Mouse (Mus musculus): ENCODE results near the gene Gbp10.
"Not testable (repeated sequence)": the region's sequence is repeated elsewhere in the genome, so short reads cannot be mapped to it uniquely, and the experiment has no call there.

The Gbp10 gene

GRCm38 (mm10) chr5:105239483-105240047 lies at the start of gene Gbp10:
Gbp10 (minus strand) TSS chr5:105239533.
- not testable (repeated sequence) for DNase-seq

GRCm38 (mm10) chr5:105260673-105261072 lies 21.3 kb upstream of the Gbp10 start:
- DNase-seq = not testable (repeated sequence)

GRCm38 (mm10) chr5:105252491-105252890 lies 13.2 kb upstream of the Gbp10 start:
- peak in 1 of 2 experiments; percentile 28 for DNase-seq

GRCm38 (mm10) chr5:105244741-105245140 lies 5.4 kb upstream of the Gbp10 start:
- not testable (repeated sequence) for DNase-seq

- not testable (repeated sequence) for DNase-seq
These were observed 1.6 kb upstream of the Gbp10 start for GRCm38 (mm10) chr5:105240982-105241381.

- DNase-seq = not testable (repeated sequence)
These were observed 931 bp downstream of the Gbp10 start for GRCm38 (mm10) chr5:105238402-105238801.

- not testable (repeated sequence) for DNase-seq
These were observed 3.3 kb downstream of the Gbp10 start for GRCm38 (mm10) chr5:105236040-105236439.

- not testable (repeated sequence) for DNase-seq
These were observed 30.4 kb downstream of the Gbp10 start for GRCm38 (mm10) chr5:105208957-105209356.

- DNase-seq = not testable (repeated sequence)
These were observed 38.5 kb downstream of the Gbp10 start for GRCm38 (mm10) chr5:105200791-105201355.

GRCm38 (mm10) chr5:105199149-105199548 lies 40.2 kb downstream of the Gbp10 start:
- not testable (repeated sequence) for DNase-seq

GRCm38 (mm10) chr5:105197915-105198560 lies 41.3 kb downstream of the Gbp10 start:
- not testable (repeated sequence) for DNase-seq

GRCm38 (mm10) chr5:105196308-105196707 lies 43.0 kb downstream of the Gbp10 start:
- DNase-seq = not testable (repeated sequence)

- not testable (repeated sequence) for DNase-seq
These were observed 46.8 kb downstream of the Gbp10 start for GRCm38 (mm10) chr5:105192536-105192935.

GRCm38 (mm10) chr5:105181446-105181845 lies 57.9 kb downstream of the Gbp10 start:
- no peak for DNase-seq

Data from thymus, postnatal 36 days (tissue).